Mouse (Mus musculus) kidney, postnatal 0 days (tissue): ENCODE data around the gene Tab2. TPM values are rescaled to one million over a fixed set of nuclear protein-coding genes. Genes with fewer than 3 reads are reported as not detected.

Source experiments
- ATAC-seq: fragments of 200-750 bp; cut with Nextera tagmentation; replicated peaks from 2 replicates; pipeline ENCODE4 v1.8.0; 2017; ENCODE audit warnings: low read depth, moderate number of reproducible peaks, moderate TSS enrichment, moderate library complexity; ENCODE audit not compliant: low FRiP score
- DNase-seq: peaks from one replicate; pipeline ENCODE4 v3.0.0-alpha.2; 2016; ENCODE audit warnings: low spot score
- H3K27ac ChIP-seq: fragments of 300-500 bp; sonication (generic); 2 replicates; pipeline ENCODE4 v1.5.1; 2014; ENCODE audit warnings: mild to moderate bottlenecking
- H3K27me3 ChIP-seq: fragments of 300-500 bp; sonication (generic); 2 replicates; pipeline ENCODE4 v1.6.1; 2014; ENCODE audit warnings: low read length, mixed read lengths; ENCODE audit not compliant: insufficient read depth
- H3K36me3 ChIP-seq: fragments of 300-500 bp; sonication (generic); 2 replicates; pipeline ENCODE4 v1.6.1; 2014; ENCODE audit warnings: low read length, mixed read lengths; ENCODE audit not compliant: insufficient read depth
- H3K4me1 ChIP-seq: fragments of 300-500 bp; sonication (generic); replicated peaks from 2 replicates; pipeline ENCODE4 v1.6.1; 2014; ENCODE audit warnings: antibody characterized with exemption, low read length, mixed read lengths; ENCODE audit not compliant: insufficient read depth
- H3K4me2 ChIP-seq: fragments of 300-500 bp; sonication (generic); 2 replicates; pipeline ENCODE4 v1.6.1; 2014; ENCODE audit warnings: mild to moderate bottlenecking, low read length, moderate library complexity, mixed read lengths
- H3K4me3 ChIP-seq: fragments of 300-500 bp; sonication (generic); replicated peaks from 2 replicates; pipeline ENCODE4 v1.5.1; 2014; ENCODE audit warnings: low read depth, low read length
- H3K9ac ChIP-seq: fragments of 300-500 bp; sonication (generic); 2 replicates; pipeline ENCODE4 v1.6.1; 2014; ENCODE audit warnings: low read depth, low read length
- H3K9me3 ChIP-seq: fragments of 300-500 bp; sonication (generic); replicated peaks from 2 replicates; pipeline ENCODE4 v1.6.1; 2016; ENCODE audit warnings: low read length, inconsistent platforms, mixed read lengths
- CTCF ChIP-seq: IDR thresholded peaks from 2 replicates; pipeline ENCODE4 v1.5.1; 2016; ENCODE audit warnings: antibody characterized with exemption, low read depth, mild to moderate bottlenecking, moderate library complexity
- WGBS: fragments of 180-500 bp; shearing (Covaris S2); extraction: QIAGEN DNeasy Blood & Tissue Kit; methylation state at CpG from one replicate; pipeline ENCODE4 v1.1.7; 2014; 5-methylcytosine and 5-hydroxymethylcytosine counted together
- polyA plus RNA-seq: library from polyadenylated mRNA; unstranded; fragments of >200 nt; fragmentation: Nextera tagmentation; extraction: Ambion mirVana; gene quantifications from 2 replicates; pipeline ENCODE4 v1.2.1, GENCODE M21; 2015

Gene Tab2
- polyA plus RNA-seq, 1 experiment from 2014 or later: 20.4 TPM

GRCm38 (mm10) chr10:7936556-7937192 lies 19.4 kb downstream of the Tab2 start:
- no peaks in the 10 kb centered on the region for H3K9me3 ChIP-seq
- H3K4me3 ChIP-seq: no peak overlapping the region
- ATAC-seq (no peak), DNase-seq (no peak)
- H3K4me2 ChIP-seq: no peak overlapping the region
- H3K36me3 ChIP-seq: no peaks in the 10 kb centered on the region
- 76% methylated on average over 6 of the region's 6 CpGs for WGBS
- no peaks in the 10 kb centered on the region for H3K4me1 ChIP-seq
- no peaks in the 10 kb centered on the region for H3K27me3 ChIP-seq
- TF ChIP-seq CTCF: no peak
- H3K27ac ChIP-seq: no peak overlapping the region
- H3K9ac ChIP-seq: no peak overlapping the region

- no peaks in the 10 kb centered on the region for H3K36me3 ChIP-seq
- no peak overlapping the region for H3K27ac ChIP-seq
- no peaks in the 10 kb centered on the region for H3K9me3 ChIP-seq
- ATAC-seq (no peak), DNase-seq (no peak)
- no peak overlapping the region for H3K9ac ChIP-seq
- no peak for TF ChIP-seq CTCF
- H3K4me2 ChIP-seq: no peak overlapping the region
- no peaks in the 10 kb centered on the region for H3K27me3 ChIP-seq
- H3K4me1 ChIP-seq: no peaks in the 10 kb centered on the region
- 84% methylated on average over 2 of the region's 2 CpGs for WGBS
- no peak overlapping the region for H3K4me3 ChIP-seq
Observed at GRCm38 (mm10) chr10:7932958-7933357, 23.1 kb downstream of the Tab2 start.

- 78% methylated on average over 9 of the region's 9 CpGs for WGBS
- Histone ChIP-seq H3K36me3 (no peaks in the 10 kb centered on the region), H3K9me3 (no peaks in the 10 kb centered on the region), H3K27me3 (no peaks in the 10 kb centered on the region), H3K4me1 (no peaks in the 10 kb centered on the region), H3K9ac (no peak overlapping the region), H3K27ac (no peak overlapping the region), H3K4me3 (no peak overlapping the region), H3K4me2 (no peak overlapping the region)
- no peak for TF ChIP-seq CTCF
- DNase-seq (no peak), ATAC-seq (no peak)
Observed at GRCm38 (mm10) chr10:7928996-7929395, 27.0 kb downstream of the Tab2 start.

DNA sequence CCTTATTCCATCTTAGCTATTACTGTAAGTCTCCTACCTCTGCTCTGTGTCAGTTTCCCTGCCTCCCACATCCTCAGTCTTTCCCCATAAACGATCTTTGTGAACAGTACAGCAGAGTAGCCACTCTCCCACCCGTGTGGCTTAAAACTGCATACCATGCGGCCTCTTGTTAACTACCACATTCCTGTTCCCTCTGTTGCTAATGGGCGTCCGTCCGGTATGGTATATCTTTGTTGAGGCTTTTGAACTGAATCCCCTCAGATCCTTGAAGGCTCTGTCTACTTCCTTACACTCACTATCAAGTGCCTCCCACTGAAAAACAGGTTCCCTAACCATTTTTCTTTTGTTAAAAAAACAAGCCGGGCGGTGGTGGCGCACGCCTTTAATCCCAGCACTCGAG lies 30.5 kb downstream of the Tab2 start:
- ATAC-seq (no peak), DNase-seq (no peak)
- H3K27ac ChIP-seq: no peak overlapping the region
- H3K9ac ChIP-seq: no peak overlapping the region
- H3K4me2 ChIP-seq: no peak overlapping the region
- no peak overlapping the region for H3K4me3 ChIP-seq
- TF ChIP-seq CTCF: no peak
- WGBS: 75% methylated on average over 11 of the region's 11 CpGs
- H3K4me1 ChIP-seq: no peaks in the 10 kb centered on the region
- H3K27me3 ChIP-seq: no peaks in the 10 kb centered on the region
- no peaks in the 10 kb centered on the region for H3K9me3 ChIP-seq
- H3K36me3 ChIP-seq: 0 out of 2 replicates have a peak, but pooled peaks cover 6% of the 10 kb centered on the region

DNA sequence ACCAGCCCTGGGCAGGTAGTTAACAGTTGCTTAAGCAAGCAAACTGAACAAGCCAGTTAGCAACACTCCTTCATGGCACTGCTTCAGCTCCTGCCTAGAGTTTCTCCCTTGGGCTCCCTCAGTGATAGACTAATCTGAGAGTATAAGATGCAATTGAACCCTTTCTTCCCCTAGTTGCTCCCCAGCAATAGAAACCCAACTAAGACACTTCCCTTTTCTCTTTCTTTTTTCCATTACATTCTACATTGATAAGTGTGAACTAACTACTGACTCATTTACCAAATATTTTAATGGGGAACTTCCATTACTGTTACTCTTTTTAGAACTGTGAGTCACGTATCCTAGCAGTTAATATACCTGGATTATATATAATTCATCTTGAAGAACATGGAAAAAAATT lies 32.6 kb downstream of the Tab2 start:
- no peaks in the 10 kb centered on the region for H3K27me3 ChIP-seq
- peaks cover 23% of the 10 kb centered on the region for H3K36me3 ChIP-seq
- H3K4me2 ChIP-seq: no peak overlapping the region
- H3K4me1 ChIP-seq: no peaks in the 10 kb centered on the region
- no peak overlapping the region for H3K9ac ChIP-seq
- no peaks in the 10 kb centered on the region for H3K9me3 ChIP-seq
- ATAC-seq: no peak
- DNase-seq: no peak
- WGBS: 91% methylated on average over 1 of the region's 1 CpGs
- TF ChIP-seq CTCF: no peak
- H3K27ac ChIP-seq: no peak overlapping the region
- no peak overlapping the region for H3K4me3 ChIP-seq

DNA sequence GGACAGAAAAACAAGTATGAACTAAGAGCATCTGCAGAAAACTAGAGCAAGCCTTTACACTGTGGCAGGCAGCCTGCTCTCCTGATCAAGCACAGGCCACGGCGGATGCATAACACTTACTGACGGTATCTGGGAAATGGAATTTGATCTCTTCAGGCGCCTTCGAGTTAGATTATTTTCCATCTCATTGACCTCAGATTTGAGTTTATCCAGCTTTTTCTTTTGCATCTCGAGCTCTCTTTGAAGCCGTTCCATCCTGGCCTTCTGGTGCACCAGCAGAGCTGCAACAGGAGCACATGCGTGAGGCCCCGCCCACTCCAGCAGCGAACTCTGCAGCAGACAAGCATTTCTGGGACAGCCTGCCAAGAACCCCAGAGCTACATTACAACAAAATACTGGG lies 44.8 kb downstream of the Tab2 start:
- H3K27me3 ChIP-seq: no peaks in the 10 kb centered on the region
- H3K4me1 ChIP-seq: no peaks in the 10 kb centered on the region
- H3K4me3 ChIP-seq: no peak overlapping the region
- no peak overlapping the region for H3K9ac ChIP-seq
- H3K9me3 ChIP-seq: no peaks in the 10 kb centered on the region
- 60% methylated on average over 10 of the region's 10 CpGs for WGBS
- H3K4me2 ChIP-seq: no peak overlapping the region
- no peak for TF ChIP-seq CTCF
- DNase-seq (no peak), ATAC-seq (no peak)
- no peak overlapping the region for H3K27ac ChIP-seq
- peaks cover 27% of the 10 kb centered on the region for H3K36me3 ChIP-seq

DNA sequence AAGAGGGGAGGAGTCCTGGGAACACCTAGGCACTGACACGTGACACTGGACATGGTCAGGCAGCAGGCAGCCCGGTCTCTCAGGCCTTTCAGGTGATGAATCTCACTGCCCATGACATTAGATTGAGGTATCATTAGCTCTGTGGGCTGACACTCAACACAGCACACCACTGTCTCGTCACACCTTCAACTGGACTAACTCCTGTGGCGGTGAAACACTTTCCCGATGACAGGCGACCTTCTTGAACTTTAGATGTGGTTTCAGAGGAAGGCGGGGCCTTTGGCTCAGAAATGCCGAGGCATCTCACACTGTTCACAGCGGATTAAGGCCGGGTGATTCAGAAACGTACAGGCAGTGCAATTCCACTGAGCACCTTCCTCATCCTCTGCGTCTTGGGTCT lies 48.9 kb downstream of the Tab2 start:
- no peak for TF ChIP-seq CTCF
- no peak for DNase-seq
- H3K27me3 ChIP-seq: no peaks in the 10 kb centered on the region
- H3K9me3 ChIP-seq: no peaks in the 10 kb centered on the region
- H3K9ac ChIP-seq: no peak overlapping the region
- no peak overlapping the region for H3K4me2 ChIP-seq
- no peak overlapping the region for H3K27ac ChIP-seq
- no peaks in the 10 kb centered on the region for H3K4me1 ChIP-seq
- peaks cover 41% of the 10 kb centered on the region for H3K36me3 ChIP-seq
- WGBS: 76% methylated on average over 12 of the region's 12 CpGs
- ATAC-seq: no peak
- H3K4me3 ChIP-seq: no peak overlapping the region
